Mouse (Mus musculus) midbrain, embryonic 16.5 days (tissue): ENCODE measurements around the gene Tmem145. TPM values are rescaled to one million over a fixed set of nuclear protein-coding genes. Genes with fewer than 3 reads are reported as not detected.

Source experiments
- ATAC-seq: fragments of 200-750 bp; cut with Nextera tagmentation; 2 replicates; pipeline ENCODE4 v1.8.0; 2017; ENCODE audit warnings: moderate TSS enrichment
- H3K27ac ChIP-seq: fragments of 300-500 bp; sonication (generic); 2 replicates; pipeline ENCODE4 v1.5.1; 2014; ENCODE audit warnings: mild to moderate bottlenecking, low read length, mixed read lengths
- H3K27me3 ChIP-seq: fragments of 300-500 bp; sonication (generic); 2 replicates; pipeline ENCODE4 v1.6.1; 2014; ENCODE audit warnings: low read depth, low read length, mixed read lengths; ENCODE audit not compliant: control insufficient read depth, insufficient read depth
- H3K36me3 ChIP-seq: fragments of 300-500 bp; sonication (generic); 2 replicates; pipeline ENCODE4 v1.6.1; 2014; ENCODE audit warnings: mild to moderate bottlenecking, low read length, moderate library complexity, mixed read lengths; ENCODE audit not compliant: control insufficient read depth, insufficient read depth
- H3K4me1 ChIP-seq: fragments of 300-500 bp; sonication (generic); 2 replicates; pipeline ENCODE4 v1.6.1; 2014; ENCODE audit warnings: mild to moderate bottlenecking, low read length, mixed read lengths; ENCODE audit not compliant: control insufficient read depth, insufficient read depth
- H3K4me2 ChIP-seq: fragments of 300-500 bp; sonication (generic); 2 replicates; pipeline ENCODE4 v1.6.1; 2014; ENCODE audit warnings: mild to moderate bottlenecking, low read length, mixed read lengths
- H3K4me3 ChIP-seq: fragments of 300-500 bp; sonication (generic); 2 replicates; pipeline ENCODE4 v1.5.1; 2014; ENCODE audit warnings: low read depth, mild to moderate bottlenecking, low read length, moderate library complexity, mixed read lengths
- H3K9ac ChIP-seq: fragments of 300-500 bp; sonication (generic); 2 replicates; pipeline ENCODE4 v1.6.1; 2014; ENCODE audit warnings: low read depth, low read length, mixed read lengths
- H3K9me3 ChIP-seq: fragments of 300-500 bp; sonication (generic); replicated peaks from 2 replicates; pipeline ENCODE4 v1.6.1; 2014; ENCODE audit warnings: mild to moderate bottlenecking, low read length, mixed read lengths; ENCODE audit not compliant: control insufficient read depth, poor library complexity, severe bottlenecking
- WGBS: fragments of 180-500 bp; shearing (Covaris S2); extraction: QIAGEN DNeasy Blood & Tissue Kit; methylation state at CpG from one replicate; pipeline ENCODE4 v1.1.7; 2014; 5-methylcytosine and 5-hydroxymethylcytosine counted together
- polyA plus RNA-seq: library from polyadenylated mRNA; unstranded; fragments of >200 nt; fragmentation: Nextera tagmentation; extraction: Ambion mirVana; gene quantifications from 2 replicates; pipeline ENCODE4 v1.2.1, GENCODE M21; 2015

Tmem145 gene
- polyA plus RNA-seq, 1 experiment from 2014 or later: 98.0 TPM

DNA sequence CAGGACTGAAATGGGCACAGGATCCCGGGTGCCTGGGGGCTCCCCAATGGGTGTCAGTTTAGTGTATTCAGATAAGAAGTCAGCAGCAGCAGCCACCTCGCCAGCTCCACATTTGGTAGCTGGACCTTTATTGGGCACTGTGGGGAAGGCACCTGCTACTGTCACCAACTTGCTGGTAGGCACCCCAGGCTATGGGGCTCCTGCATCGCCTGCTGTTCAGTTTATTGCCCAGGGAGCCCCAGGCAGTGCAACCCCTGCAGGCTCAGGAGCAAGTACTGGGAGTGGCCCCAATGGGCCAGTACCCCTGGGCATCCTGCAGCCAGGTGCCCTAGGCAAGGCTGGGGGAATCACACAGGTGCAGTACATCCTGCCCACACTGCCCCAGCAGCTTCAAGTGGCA, 17.2 kb upstream of the Tmem145 start:
- peaks cover 72% of the 10 kb centered on the region for H3K36me3 ChIP-seq
- H3K4me2 ChIP-seq: no peak overlapping the region
- ATAC-seq: no peak
- H3K27me3 ChIP-seq: no peaks in the 10 kb centered on the region
- H3K4me1 ChIP-seq: peaks cover 14% of the 10 kb centered on the region
- no peak overlapping the region for H3K9ac ChIP-seq
- no peak overlapping the region for H3K4me3 ChIP-seq
- no peaks in the 10 kb centered on the region for H3K9me3 ChIP-seq
- WGBS: 95% methylated on average over 3 of the region's 3 CpGs
- H3K27ac ChIP-seq: no peak overlapping the region

GRCm38 (mm10) chr7:25289925-25290324, 16.0 kb upstream of the Tmem145 start:
- Histone ChIP-seq H3K27me3 (no peaks in the 10 kb centered on the region), H3K36me3 (peaks cover 78% of the 10 kb centered on the region), H3K4me3 (no peak overlapping the region), H3K27ac (no peak overlapping the region), H3K9me3 (no peaks in the 10 kb centered on the region), H3K4me1 (peaks cover 2% of the 10 kb centered on the region), H3K9ac (no peak overlapping the region), H3K4me2 (no peak overlapping the region)
- no peak for ATAC-seq
- WGBS: 92% methylated on average over 3 of the region's 3 CpGs

DNA sequence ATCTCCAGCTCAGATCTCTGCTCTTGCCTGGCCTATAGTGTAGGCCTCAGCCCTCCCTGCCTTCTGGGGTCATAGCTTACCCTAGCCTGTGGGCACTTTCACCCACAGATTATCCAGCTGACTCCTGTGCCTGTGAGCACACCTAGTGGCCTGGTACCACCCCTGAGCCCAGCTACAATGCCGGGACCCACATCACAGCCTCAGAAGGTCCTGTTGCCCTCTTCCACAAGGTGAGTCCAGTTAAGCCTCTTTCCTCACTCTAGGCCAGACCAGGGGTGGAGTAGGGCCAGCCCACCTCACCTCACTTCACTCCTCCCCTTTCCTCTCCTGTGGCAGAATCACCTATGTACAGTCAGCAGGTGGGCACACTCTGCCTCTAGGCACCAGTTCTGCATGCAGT, 15.4 kb upstream of the Tmem145 start:
- peaks cover 74% of the 10 kb centered on the region for H3K36me3 ChIP-seq
- peaks cover 4% of the 10 kb centered on the region for H3K4me1 ChIP-seq
- no peaks in the 10 kb centered on the region for H3K27me3 ChIP-seq
- ATAC-seq: no peak
- no peak overlapping the region for H3K27ac ChIP-seq
- no peak overlapping the region for H3K9ac ChIP-seq
- H3K4me3 ChIP-seq: no peak overlapping the region
- H3K9me3 ChIP-seq: no peaks in the 10 kb centered on the region
- H3K4me2 ChIP-seq: no peak overlapping the region
- 100% methylated on average over 1 of the region's 1 CpGs for WGBS

- Histone ChIP-seq H3K9ac (no peak overlapping the region), H3K4me3 (no peak overlapping the region), H3K27ac (no peak overlapping the region; the same call in 1 of the 2 replicates), H3K27me3 (no peaks in the 10 kb centered on the region), H3K4me1 (peaks cover 8% of the 10 kb centered on the region), H3K36me3 (peaks cover 70% of the 10 kb centered on the region), H3K9me3 (no peaks in the 10 kb centered on the region), H3K4me2 (no peak overlapping the region)
- 74% methylated on average over 2 of the region's 2 CpGs for WGBS
- no peak for ATAC-seq
These were observed 15.0 kb upstream of the Tmem145 start for GRCm38 (mm10) chr7:25290911-25291310.

DNA sequence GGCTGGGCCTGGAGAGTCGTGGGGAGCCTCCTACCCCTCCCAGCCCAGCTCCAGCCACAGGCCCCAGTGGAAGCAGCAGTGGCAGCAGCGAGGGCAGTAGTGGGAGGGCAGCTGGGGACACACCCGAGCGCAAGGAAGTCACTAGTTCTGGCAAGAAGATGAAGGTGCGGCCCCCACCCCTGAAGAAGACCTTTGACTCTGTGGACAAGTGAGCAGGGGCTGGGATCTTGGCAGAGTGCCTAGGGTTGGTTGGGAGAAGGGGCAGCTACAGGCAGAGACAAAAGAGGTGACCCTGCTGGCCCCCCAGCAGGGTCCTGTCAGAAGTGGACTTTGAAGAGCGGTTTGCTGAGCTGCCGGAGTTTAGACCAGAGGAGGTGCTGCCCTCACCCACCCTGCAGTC, 13.8 kb upstream of the Tmem145 start:
- H3K4me3 ChIP-seq: no peak overlapping the region
- no peaks in the 10 kb centered on the region for H3K27me3 ChIP-seq
- peaks cover 58% of the 10 kb centered on the region for H3K36me3 ChIP-seq
- ATAC-seq: no peak
- H3K4me2 ChIP-seq: no peak overlapping the region
- peak overlapping the region; percentile 28; the same call in 1 of the 2 replicates for H3K27ac ChIP-seq
- WGBS: 57% methylated on average over 7 of the region's 7 CpGs
- H3K9ac ChIP-seq: no peak overlapping the region
- H3K4me1 ChIP-seq: peaks cover 15% of the 10 kb centered on the region
- H3K9me3 ChIP-seq: no peaks in the 10 kb centered on the region

DNA sequence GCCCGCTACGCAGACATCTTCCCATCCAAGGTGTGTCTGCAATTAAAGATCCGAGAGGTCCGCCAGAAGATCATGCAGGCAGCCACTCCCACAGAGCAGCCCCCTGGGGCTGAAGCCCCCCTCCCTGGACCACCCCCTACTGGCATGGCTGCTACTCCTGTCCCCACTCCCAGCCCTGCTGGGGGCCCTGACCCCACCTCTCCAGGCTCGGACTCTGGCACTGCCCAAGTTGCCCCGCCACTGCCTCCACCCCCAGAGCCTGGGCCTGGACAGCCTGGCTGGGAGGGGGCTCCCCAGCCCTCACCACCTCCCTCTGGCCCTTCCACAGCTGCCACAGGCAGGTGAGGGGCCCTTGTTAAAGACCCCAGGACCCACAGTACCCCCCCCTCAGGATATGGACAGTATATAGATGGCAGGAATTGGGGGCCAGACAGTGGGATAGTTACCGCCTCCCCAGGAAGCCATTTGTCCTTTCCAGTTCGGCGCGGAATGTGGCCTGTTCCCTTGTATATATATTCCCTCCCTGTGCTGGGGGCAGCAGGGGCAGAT, 12.6 kb upstream of the Tmem145 start:
- ATAC-seq: no peak
- 81% methylated on average over 10 of the region's 10 CpGs for WGBS
- Histone ChIP-seq H3K27me3 (no peaks in the 10 kb centered on the region), H3K4me2 (no peak overlapping the region), H3K4me1 (peaks cover 17% of the 10 kb centered on the region), H3K9ac (no peak overlapping the region), H3K9me3 (no peaks in the 10 kb centered on the region), H3K27ac (peak overlapping the region; percentile 36; the same call in 1 of the 2 replicates), H3K4me3 (no peak overlapping the region), H3K36me3 (peaks cover 47% of the 10 kb centered on the region)

GRCm38 (mm10) chr7:25294495-25294894, 11.4 kb upstream of the Tmem145 start:
- Histone ChIP-seq H3K4me1 (peaks cover 21% of the 10 kb centered on the region), H3K9me3 (no peaks in the 10 kb centered on the region), H3K9ac (no peak overlapping the region), H3K36me3 (peaks cover 35% of the 10 kb centered on the region), H3K4me3 (no peak overlapping the region), H3K27ac (no peak overlapping the region), H3K27me3 (no peaks in the 10 kb centered on the region), H3K4me2 (no peak overlapping the region)
- 88% methylated on average over 4 of the region's 4 CpGs for WGBS
- ATAC-seq: no peak

DNA sequence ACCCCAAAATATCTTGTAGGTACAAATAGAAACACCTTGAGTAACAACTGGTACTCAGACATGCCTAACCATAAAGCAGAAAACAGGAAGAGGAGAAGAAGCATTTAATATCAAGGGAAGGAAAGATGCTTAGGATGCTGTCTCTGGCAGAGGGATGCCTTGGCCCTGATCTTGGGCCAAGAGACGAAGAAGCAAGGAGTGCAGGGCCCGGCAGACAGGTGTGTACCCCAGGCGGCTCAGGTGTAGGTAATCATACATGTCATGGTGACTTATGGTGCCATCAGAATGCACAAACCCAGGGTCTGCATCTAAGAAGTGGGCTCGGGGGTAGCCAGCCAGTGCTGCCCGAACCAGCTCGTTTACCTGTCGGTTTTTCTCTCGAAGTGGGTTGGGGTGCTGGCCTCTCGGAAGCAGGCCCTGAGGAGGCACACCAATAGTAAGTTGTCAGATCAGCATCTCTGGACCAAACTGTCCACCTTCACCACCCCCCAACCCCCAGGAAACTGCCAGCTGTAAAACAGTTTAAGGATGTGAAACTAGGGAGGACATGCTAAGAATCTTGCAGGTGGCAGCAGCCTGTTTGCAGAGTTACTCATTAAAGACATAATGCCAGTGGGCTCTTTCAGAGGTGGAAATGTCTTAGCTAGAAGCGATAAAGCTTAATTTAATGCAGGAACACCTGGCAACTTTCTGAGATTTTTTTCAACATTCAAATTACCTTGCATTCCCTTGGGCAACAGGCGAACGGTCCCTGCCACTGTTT, 10.8 kb upstream of the Tmem145 start:
- WGBS: 90% methylated on average over 12 of the region's 12 CpGs
- Histone ChIP-seq H3K4me1 (peaks cover 21% of the 10 kb centered on the region), H3K36me3 (peaks cover 28% of the 10 kb centered on the region), H3K9me3 (no peaks in the 10 kb centered on the region), H3K4me2 (peak overlapping the region; percentile 73), H3K9ac (no peak overlapping the region), H3K27me3 (no peaks in the 10 kb centered on the region), H3K4me3 (no peak overlapping the region), H3K27ac (no peak overlapping the region)
- ATAC-seq: no peak

GRCm38 (mm10) chr7:25296945-25297453, 8.9 kb upstream of the Tmem145 start:
- Histone ChIP-seq H3K9ac (peak overlapping the region; percentile 95), H3K4me3 (peak overlapping the region; percentile 87), H3K36me3 (peaks cover 15% of the 10 kb centered on the region), H3K27me3 (no peaks in the 10 kb centered on the region), H3K9me3 (no peaks in the 10 kb centered on the region), H3K4me1 (peaks cover 21% of the 10 kb centered on the region), H3K27ac (peak overlapping the region; percentile 98), H3K4me2 (peak overlapping the region; percentile 73)
- peak; percentile 58; the same call in 1 of the 2 replicates for ATAC-seq
- under 1% methylated on average over 21 of the region's 21 CpGs for WGBS
